Comparison of ENCODE assay signal across 8 mouse cellular contexts in the genomic region with DNA sequence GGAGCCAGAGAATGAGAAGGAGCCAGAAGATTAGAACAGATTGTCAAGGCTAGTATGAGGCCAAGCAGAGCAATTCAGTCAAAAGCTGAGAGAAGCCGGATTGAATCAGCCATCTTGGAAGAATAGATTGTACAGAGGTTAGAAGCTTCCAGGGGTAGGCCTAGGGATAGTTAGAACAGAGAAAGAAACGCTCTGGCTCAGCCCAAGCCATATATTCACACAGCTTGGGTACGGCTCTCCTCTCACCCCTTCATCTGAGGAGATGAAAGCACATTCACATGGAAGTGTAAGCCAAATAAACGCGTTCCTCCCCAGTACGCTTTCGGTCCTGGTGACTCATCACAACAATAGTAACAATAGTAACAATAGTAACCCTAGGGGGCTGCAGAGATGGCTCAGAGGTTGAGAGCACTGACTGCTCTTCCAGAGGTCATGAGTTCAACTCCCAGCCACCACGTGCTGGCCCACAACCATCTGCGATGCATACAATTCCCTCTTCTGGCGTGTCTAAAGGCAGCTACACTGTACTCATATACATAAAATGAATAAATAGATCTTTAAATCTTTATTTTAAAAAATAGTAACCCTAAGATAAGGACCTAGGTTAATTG. TPM values are rescaled to one million over a fixed set of nuclear protein-coding genes. Genes with fewer than 3 reads are reported as not detected.
DNase-seq lines count a peak whose midpoint lies in the region; ATAC-seq lines count a peak whose summit lies in the region.

No protein-coding gene starts in this region.

- H3K4me3 ChIP-seq in hindbrain, embryonic 10.5 days = peak overlapping the region; percentile 93
- peak overlapping the region; percentile 80 for H3K4me3 ChIP-seq in midbrain, embryonic 12.5 days

- ATAC-seq in midbrain, embryonic 12.5 days (ENCODE audit: low FRiP score, low read depth) = no peak

- H3K9ac ChIP-seq in midbrain, embryonic 12.5 days (replicated peaks) = peak overlapping the region; percentile 75; the same call in 1 of the 2 replicates

- H3K27me3 ChIP-seq in hindbrain, embryonic 10.5 days (ENCODE audit: insufficient read depth, poor library complexity, severe bottlenecking) = no peaks in the 10 kb centered on the region
- no peaks in the 10 kb centered on the region for H3K27me3 ChIP-seq in midbrain, embryonic 12.5 days

- intact Hi-C loops in gastrocnemius, postnatal 14 days (cut with DNase I; ENCODE audit: low total_unique reads) = loop anchor here (5.0 kb wide), 1 partner anchor 42 kb away; no protein-coding TSS in a partner anchor

- WGBS in hindbrain, embryonic 10.5 days = 28% methylated on average over 10 of the region's 10 CpGs
- 22% methylated on average over 10 of the region's 10 CpGs for WGBS in midbrain, embryonic 12.5 days

- H3K36me3 ChIP-seq in hindbrain, embryonic 10.5 days = peaks cover 57% of the 10 kb centered on the region
- H3K36me3 ChIP-seq in midbrain, embryonic 12.5 days = peaks cover 38% of the 10 kb centered on the region

- H3K9me3 ChIP-seq in hindbrain, embryonic 10.5 days = no peaks in the 10 kb centered on the region
- no peaks in the 10 kb centered on the region for H3K9me3 ChIP-seq in midbrain, embryonic 12.5 days

- peak; percentile 22 for DNase-seq in kidney, adult 11 months
- DNase-seq in kidney, postnatal 10 days = no peak
- peak; percentile 24 for DNase-seq in NIH3T3 (ENCODE audit: low read depth)
- DNase-seq in hindbrain, embryonic 10.5 days (ENCODE audit: low spot score) = peak; percentile 18
- DNase-seq in gastrocnemius, postnatal 25 days = no peak
- no peak for DNase-seq in urinary bladder, adult 2 months (ENCODE audit: low spot score)
- no peak for DNase-seq in gastrocnemius, postnatal 14 days

- peak overlapping the region; percentile 88 for H3K4me2 ChIP-seq in midbrain, embryonic 12.5 days (replicated peaks)

- H3K27ac ChIP-seq in hindbrain, embryonic 10.5 days = peak overlapping the region; percentile 97
- H3K27ac ChIP-seq in midbrain, embryonic 12.5 days (replicated peaks) = 0 out of 2 replicates have a peak overlapping the region, but pooled peaks have one; percentile 93

- H3K4me1 ChIP-seq in hindbrain, embryonic 10.5 days (replicated peaks) = peaks cover 35% of the 10 kb centered on the region
- H3K4me1 ChIP-seq in midbrain, embryonic 12.5 days = peaks cover 25% of the 10 kb centered on the region

RNA-seq across cellular contexts. Expression of gene Bola2, which starts 0.7 kb away (rescaled TPM):
- 208 and 212 TPM in 2 replicates for polyA plus RNA-seq in hindbrain, embryonic 10.5 days (2016; fragmentation: Nextera tagmentation; extraction: Ambion mirVana)
- polyA plus RNA-seq in midbrain, embryonic 12.5 days (2016; fragmentation: Nextera tagmentation; extraction: Ambion mirVana) = 151 TPM in 2 replicates
- total RNA-seq in gastrocnemius, postnatal 25 days (2021) = 10 to 100 TPM; 33.1 to 37.0 TPM
- 32.6 and 37.6 TPM in 2 replicates for polyA plus RNA-seq in urinary bladder, adult 2 months (2012; rRNA removed)
- total RNA-seq in gastrocnemius, postnatal 14 days (2021) = 10 to 100 TPM; 40.7 to 41.6 TPM

RNA-seq across cellular contexts. Expression of gene Slx1b, which starts 1.0 kb away (rescaled TPM):
- 15.3 and 16.6 TPM in 2 replicates for polyA plus RNA-seq in hindbrain, embryonic 10.5 days (2016; fragmentation: Nextera tagmentation; extraction: Ambion mirVana)
- 16.6 and 19.1 TPM in 2 replicates for polyA plus RNA-seq in midbrain, embryonic 12.5 days (2016; fragmentation: Nextera tagmentation; extraction: Ambion mirVana)
- 1 to 10 TPM; 2.7 to 3.3 TPM for total RNA-seq in gastrocnemius, postnatal 25 days (2021)
- polyA plus RNA-seq in urinary bladder, adult 2 months (2012; rRNA removed) = 19.3 and 22.5 TPM in 2 replicates
- 1 to 10 TPM; 3.7 to 4.6 TPM for total RNA-seq in gastrocnemius, postnatal 14 days (2021)

RNA-seq across cellular contexts. Expression of gene Coro1a, which starts 13.0 kb away (rescaled TPM):
- polyA plus RNA-seq in hindbrain, embryonic 10.5 days (2016; fragmentation: Nextera tagmentation; extraction: Ambion mirVana) = 49.2 and 59.5 TPM in 2 replicates
- 60.8 and 65.9 TPM in 2 replicates for polyA plus RNA-seq in midbrain, embryonic 12.5 days (2016; fragmentation: Nextera tagmentation; extraction: Ambion mirVana)
- total RNA-seq in gastrocnemius, postnatal 25 days (2021) = 1 to 10 TPM; 2.1 to 3.3 TPM
- polyA plus RNA-seq in urinary bladder, adult 2 months (2012; rRNA removed) = 34.8 and 39.4 TPM in 2 replicates
- total RNA-seq in gastrocnemius, postnatal 14 days (2021) = 1 to 10 TPM; 2.7 to 3.6 TPM

RNA-seq across cellular contexts. Expression of gene Sult1a1, which starts 18.3 kb away (rescaled TPM):
- polyA plus RNA-seq in hindbrain, embryonic 10.5 days (2016; fragmentation: Nextera tagmentation; extraction: Ambion mirVana) = 0.19 and 0.30 TPM in 2 replicates
- 0.45 and 1.1 TPM in 2 replicates for polyA plus RNA-seq in midbrain, embryonic 12.5 days (2016; fragmentation: Nextera tagmentation; extraction: Ambion mirVana)
- total RNA-seq in gastrocnemius, postnatal 25 days (2021) = 10 to 100 TPM; 12.3 to 22.9 TPM
- 28.5 and 29.2 TPM in 2 replicates for polyA plus RNA-seq in urinary bladder, adult 2 months (2012; rRNA removed)
- 10 to 100 TPM; 20.3 to 45.9 TPM for total RNA-seq in gastrocnemius, postnatal 14 days (2021)

RNA-seq across cellular contexts. Expression of gene Sgf29, which starts 45.4 kb away (rescaled TPM):
- polyA plus RNA-seq in hindbrain, embryonic 10.5 days (2016; fragmentation: Nextera tagmentation; extraction: Ambion mirVana) = 57.6 and 62.7 TPM in 2 replicates
- polyA plus RNA-seq in midbrain, embryonic 12.5 days (2016; fragmentation: Nextera tagmentation; extraction: Ambion mirVana) = 44.1 and 46.4 TPM in 2 replicates
- total RNA-seq in gastrocnemius, postnatal 25 days (2021) = 10 to 100 TPM; 24.0 to 25.1 TPM
- polyA plus RNA-seq in urinary bladder, adult 2 months (2012; rRNA removed) = 24.5 and 27.7 TPM in 2 replicates
- 10 to 100 TPM; 23.2 to 24.6 TPM for total RNA-seq in gastrocnemius, postnatal 14 days (2021)

Comparison
In these comparisons a context has a peak if more than half of its experiments do, and no peak if none do; other contexts are left out.
1. DNase-seq: peak in kidney, adult 11 months (single experiment), NIH3T3 (single experiment) and hindbrain, embryonic 10.5 days (single experiment); none in kidney, postnatal 10 days (single experiment), gastrocnemius, postnatal 25 days (single experiment), urinary bladder, adult 2 months (single experiment) and gastrocnemius, postnatal 14 days (single experiment).